Mouse (Mus musculus) CH12F3 (cell line): ENCODE results near the gene Prkg2.

ENCODE experiments used
- in situ Hi-C: fragments of 300-500 bp; cut with MboI; formaldehyde crosslinking; loops from 2 replicates; pipeline ENCODE4 v1.14.3; 2020; ENCODE audit warnings: low sequenced_read_pairs

Prkg2 gene

DNA sequence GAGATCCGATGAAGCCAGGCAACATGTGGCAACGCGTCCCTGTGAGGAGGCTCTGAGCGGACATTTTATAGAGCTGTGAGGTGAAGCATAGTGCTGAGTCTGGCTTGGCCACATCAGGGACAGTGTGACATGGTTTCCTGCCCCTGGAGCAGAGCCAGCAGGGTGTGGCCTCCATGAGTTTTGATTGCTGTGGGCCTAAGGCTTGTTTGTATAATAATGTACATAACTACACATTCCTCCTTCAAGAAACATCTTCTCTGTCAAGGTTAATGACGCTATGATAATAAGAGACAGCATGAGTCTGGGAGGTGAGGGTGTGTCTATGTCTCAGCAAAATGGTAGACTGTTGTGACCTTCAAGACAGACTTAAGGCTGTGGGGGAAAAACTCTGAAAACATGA is 118.4 kb downstream of the Prkg2 start:
- in situ Hi-C loops = no loop called here

DNA sequence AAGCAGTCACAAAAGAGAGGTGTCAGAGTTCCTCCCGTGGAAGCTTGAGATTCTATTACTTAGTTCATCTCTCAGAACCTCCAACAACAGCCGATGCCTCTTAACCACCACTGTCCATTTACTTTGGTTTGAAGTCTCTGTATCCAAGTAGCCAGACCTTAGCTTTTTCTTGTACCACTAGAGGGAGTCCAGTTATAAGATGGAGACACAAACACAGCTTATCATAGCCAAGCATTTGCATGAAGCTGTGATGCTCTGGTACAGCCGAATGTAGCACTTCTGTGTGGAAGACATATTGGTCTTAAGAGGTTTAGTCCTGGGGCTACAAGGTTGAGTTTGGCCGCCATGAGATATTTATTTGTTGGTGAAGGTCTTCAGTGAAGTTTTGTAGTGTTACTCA is 134.8 kb downstream of the Prkg2 start:
- in situ Hi-C loops = no loop called here

DNA sequence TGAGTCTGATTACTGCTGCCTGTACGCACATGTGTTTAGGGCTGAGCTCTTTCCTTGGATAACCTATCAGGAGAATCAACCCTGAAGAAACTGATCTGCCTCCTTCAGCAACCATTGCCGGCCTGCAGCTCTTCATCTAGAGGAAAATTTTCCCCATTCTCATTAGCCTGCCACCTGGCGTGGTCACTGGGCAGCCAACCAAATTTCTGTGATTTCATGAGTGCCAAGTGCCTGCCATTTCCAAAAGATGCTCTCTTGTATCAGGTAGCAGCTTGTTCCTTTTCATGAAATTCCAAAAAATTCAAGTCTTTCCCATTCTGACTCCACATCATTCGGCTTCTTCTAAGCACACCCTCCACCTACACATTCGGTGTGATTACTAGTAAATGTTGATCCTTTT is 136.2 kb downstream of the Prkg2 start:
- in situ Hi-C loops = no loop called here

- in situ Hi-C loops = no loop called here
Measured at GRCm38 (mm10) chr5:98897946-98898345, 139.2 kb downstream of the Prkg2 start.

DNA sequence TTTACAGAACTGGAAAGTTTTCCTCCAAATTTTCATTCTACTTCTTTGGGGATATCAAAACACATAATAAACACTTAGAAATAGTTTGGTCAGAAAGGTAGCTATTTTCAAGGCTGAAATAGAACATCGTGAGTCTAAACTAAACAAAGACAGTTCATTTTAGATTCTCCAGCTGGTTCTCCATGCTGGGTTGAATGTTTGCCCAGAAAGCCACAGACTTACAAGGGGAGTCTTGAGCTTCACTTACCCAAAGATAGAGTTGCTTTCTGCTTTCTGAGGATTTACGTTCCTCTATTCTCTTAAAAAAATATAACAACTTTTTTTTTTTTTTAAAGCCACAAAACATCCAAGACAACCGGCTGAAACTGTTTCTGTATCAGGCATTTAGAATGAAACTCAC is 142.9 kb downstream of the Prkg2 start:
- in situ Hi-C loops = no loop called here

- in situ Hi-C loops = no loop called here
Measured at GRCm38 (mm10) chr5:98890544-98891050, 146.6 kb downstream of the Prkg2 start.

- in situ Hi-C loops = no loop called here
Measured at GRCm38 (mm10) chr5:98882096-98882495, 155.1 kb downstream of the Prkg2 start.
